Mouse (Mus musculus): ENCODE results near the gene St8sia2. TPM values are rescaled to one million over a fixed set of nuclear protein-coding genes. Genes with fewer than 3 reads are reported as not detected.
"Not testable (repeated sequence)": the region's sequence is repeated elsewhere in the genome, so short reads cannot be mapped to it uniquely, and the experiment has no call there.

The St8sia2 gene
- total RNA-seq, 2 experiments from 2014 or later, result 0.19 TPM

- DNase-seq, result no peak
- intact Hi-C loops (cut with DNase I), result no loop called here
Observed at GRCm38 (mm10) chr7:74000743-74001510, 12.6 kb downstream of the St8sia2 start.

GRCm38 (mm10) chr7:73989366-73989765, 24.1 kb downstream of the St8sia2 start:
- intact Hi-C loops (cut with DNase I), result no loop called here
- DNase-seq, result no peak

DNA sequence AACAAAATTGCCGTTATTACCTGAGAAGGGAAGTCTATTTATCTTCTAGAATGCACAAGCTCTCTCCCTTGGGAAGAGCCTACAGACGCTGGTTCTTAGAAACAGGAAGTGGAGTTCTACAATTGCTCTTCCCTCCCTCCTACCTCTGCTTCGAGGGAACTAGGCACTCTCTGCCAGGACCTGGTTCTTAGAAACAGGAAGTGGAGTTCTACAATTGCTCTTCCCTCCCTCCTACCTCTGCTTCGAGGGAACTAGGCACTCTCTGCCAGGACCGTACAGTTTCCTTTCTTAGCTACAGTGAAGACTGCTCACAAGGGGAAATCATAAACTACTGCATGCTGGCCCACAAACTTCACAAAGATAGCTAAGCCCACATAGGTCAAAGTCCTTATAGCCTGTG, 41.3 kb downstream of the St8sia2 start:
- intact Hi-C loops (cut with DNase I); DNase-seq: not testable (repeated sequence)

DNA sequence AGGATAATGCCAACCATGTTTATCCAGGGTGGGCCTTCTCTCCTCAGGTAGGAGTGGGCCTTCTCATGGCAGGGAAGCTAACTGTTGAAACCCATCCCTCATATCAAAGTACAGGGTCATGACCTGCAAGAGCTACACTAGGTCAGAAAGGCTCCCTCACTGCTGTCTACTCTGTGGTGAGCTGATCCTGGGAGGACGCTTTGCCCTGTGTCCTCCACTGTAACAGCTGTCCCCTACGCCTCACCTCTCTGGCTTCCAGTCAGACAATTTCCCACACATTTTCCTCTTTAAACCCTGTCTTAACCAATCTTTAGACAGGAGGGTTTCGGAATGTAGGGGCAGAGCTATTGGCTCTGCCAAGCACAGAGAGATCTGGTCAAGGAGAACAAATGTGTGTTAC, 48.3 kb downstream of the St8sia2 start:
- intact Hi-C loops (cut with DNase I), result no loop called here
- no peak for DNase-seq

DNA sequence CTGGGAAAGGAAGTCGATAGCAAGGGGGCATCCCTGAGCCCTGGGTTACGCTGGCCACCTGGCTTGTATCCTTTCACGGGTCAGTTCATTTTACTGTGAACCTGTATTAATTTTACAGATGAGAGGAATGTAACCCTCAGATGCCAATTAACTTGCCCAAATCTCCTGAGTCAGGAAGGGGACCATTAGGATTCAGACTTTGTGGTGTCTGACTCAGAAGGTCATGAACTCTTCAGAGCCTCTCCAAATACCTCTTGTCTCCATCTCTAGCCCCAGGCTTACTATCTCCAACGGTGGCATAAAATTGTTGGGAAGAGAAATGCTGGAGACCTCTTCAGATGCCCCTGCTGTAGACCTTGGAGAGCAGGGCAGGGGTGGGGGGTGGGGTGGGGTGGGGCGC, 51.1 kb downstream of the St8sia2 start:
- intact Hi-C loops (cut with DNase I), result no loop called here

DNA sequence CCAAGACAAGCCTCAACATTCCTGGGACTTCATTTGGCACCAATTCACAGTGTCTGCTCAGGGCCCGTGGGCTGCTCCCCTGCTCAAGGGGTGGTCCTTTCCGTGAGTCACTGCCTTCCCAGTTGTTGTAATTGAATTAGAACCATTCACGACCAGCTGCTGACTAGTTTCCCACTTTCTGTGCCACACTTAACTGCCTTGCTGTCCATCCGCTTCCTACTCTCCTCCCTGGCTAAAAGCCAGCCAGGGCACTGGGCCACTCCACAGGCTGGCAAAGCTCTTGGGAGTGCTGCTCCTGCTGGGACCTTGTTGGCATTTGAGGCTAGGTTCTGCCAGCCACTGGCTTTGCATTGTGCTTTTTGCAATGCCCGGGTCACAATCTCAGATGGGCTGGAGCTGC, 59.0 kb downstream of the St8sia2 start:
- intact Hi-C loops (cut with DNase I), result no loop called here
- DNase-seq, result peak; percentile 14 to 55

More for the DNA sequence above, 51.1 kb downstream of the St8sia2 start:
- DNase-seq, result no peak

- no peak for DNase-seq
Observed at GRCm38 (mm10) chr7:73953131-73953530, 60.4 kb downstream of the St8sia2 start.

DNA sequence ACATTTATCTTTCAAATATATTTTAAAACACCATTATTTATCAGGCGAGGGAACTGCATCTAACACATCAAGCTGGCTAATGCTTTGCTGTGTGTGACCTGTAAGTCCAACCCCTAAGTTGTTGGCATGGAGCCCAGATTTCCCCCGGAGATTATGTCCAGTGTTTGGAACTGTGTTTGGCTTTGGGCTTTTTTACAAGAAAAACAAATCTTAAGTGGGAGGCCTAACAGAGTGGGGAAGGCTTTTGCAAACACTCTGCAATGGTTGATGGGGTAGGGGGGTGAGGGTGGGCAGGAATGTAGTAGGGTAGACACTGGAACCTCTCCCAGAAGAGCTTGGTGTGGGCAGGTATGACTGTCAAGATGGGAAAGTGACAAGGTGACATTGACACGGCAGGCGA, 71.8 kb downstream of the St8sia2 start:
- intact Hi-C loops (cut with DNase I), result no loop called here
- no peak for DNase-seq

More at GRCm38 (mm10) chr7:73953131-73953530, 60.4 kb downstream of the St8sia2 start:
- intact Hi-C loops (cut with DNase I), result no loop called here

GRCm38 (mm10) chr7:73939236-73939635, 74.3 kb downstream of the St8sia2 start:
- intact Hi-C loops (cut with DNase I), result no loop called here
- no peak for DNase-seq

DNA sequence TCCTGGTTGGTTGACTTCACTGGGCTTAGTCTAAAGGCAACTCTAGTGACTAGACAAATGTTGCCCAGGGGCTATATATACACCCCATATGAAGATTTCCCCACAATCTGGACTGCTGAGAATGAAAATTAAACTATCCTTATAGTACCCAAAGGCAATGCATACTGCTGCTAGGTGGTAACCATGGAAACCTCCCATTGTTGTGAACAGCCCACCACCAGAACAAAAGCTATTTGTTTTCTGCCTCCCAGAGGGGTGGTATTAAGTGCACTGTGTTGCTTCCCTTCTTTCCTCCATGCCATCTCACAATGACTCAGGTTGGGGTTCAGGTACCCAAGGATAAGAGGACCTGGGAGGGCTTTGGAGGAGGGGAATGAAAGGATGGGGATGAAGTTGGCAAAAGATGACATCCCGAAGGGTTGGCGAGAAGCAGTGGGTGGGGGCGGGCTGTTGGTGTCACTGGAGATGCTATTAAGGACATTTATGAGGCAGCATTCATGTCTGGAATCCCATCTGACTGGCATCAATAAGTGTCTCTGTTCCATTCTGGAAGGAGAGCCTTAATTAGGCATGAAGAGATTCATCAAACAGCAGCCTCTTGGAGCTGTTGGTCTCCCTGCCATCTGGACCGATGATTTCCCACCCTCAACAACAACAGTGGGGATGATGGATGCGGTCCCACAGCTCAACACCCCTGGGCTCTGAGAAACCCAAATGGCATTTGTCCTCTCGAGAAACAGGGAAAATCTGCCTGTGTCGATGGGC, 75.3 kb downstream of the St8sia2 start:
- intact Hi-C loops (cut with DNase I), result no loop called here
- DNase-seq, result no peak

DNA sequence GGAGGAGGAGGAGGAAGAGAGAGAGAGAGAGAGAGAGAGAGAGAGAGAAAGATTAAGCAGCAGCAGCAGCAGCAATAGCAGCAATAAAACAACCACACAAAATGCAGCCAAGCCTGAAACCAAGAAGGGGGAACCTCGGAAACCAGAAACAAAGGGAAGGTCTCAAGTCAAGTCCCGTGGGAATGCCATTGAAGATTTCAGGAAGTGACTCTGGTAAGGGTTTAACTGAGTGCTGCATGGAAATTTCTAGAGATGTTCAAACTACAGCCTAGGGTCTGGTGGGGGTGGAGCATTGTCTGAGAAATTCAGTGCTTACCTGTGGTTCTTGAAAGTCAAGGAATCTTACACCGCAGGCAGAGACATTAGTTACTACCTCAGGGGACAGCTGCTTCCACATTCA, 77.4 kb downstream of the St8sia2 start:
- intact Hi-C loops (cut with DNase I), result no loop called here
- no peak for DNase-seq

DNA sequence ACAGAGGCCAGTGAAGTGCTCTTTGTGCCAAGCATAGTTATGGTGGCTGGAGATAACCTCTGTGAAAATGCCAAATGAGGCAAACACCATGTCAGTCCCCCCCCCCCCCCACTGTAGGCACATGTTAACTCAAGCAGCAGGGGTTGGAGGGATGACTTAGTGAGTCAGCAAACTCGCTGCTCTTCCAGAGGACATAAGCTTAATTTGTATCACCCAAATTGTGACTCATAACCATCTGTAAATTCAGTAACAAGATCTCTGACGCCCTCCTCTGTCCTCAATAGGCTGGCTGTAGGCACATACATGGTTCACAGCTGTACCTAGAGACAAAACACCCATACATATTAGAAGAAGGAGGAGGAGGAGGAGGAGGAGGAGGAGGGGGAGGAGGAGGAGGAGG, 77.8 kb downstream of the St8sia2 start:
- no peak for DNase-seq
- intact Hi-C loops (cut with DNase I), result no loop called here

GRCm38 (mm10) chr7:73933036-73933435, 80.5 kb downstream of the St8sia2 start:
- intact Hi-C loops (cut with DNase I), result no loop called here

DNA sequence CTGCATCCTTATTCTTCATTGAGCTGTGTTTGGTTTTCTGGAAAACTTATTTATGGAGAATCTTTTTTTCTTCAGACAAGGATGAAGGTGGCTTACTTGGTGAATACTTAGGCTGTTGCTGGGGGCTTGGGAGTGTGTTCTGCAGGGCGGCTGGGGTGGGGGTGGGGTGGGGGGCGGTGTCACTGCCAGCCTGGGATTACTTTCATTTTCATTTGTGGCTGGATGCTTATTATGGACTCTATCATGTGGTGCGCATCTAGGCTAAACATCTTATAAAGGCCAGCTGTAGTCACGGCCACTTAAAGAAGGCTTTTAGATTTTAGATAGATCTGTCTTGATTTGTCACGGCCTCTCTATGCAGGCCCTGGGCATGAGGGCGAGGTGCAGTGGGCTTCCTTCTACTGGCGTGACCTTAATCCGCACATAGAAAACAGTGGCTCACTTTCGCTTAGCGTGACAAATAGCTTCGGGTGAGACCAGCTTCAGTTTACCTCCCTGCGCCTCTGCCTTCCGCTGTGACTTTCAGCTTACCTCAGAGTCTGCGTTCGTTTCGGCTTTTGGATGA, 92.5 kb downstream of the St8sia2 start:
- DNase-seq, result no peak
- intact Hi-C loops (cut with DNase I), result no loop called here

More at GRCm38 (mm10) chr7:73933036-73933435, 80.5 kb downstream of the St8sia2 start:
- no peak for DNase-seq

GRCm38 (mm10) chr7:73917633-73918311, 95.7 kb downstream of the St8sia2 start:
- no peak for DNase-seq
- intact Hi-C loops (cut with DNase I), result no loop called here

DNA sequence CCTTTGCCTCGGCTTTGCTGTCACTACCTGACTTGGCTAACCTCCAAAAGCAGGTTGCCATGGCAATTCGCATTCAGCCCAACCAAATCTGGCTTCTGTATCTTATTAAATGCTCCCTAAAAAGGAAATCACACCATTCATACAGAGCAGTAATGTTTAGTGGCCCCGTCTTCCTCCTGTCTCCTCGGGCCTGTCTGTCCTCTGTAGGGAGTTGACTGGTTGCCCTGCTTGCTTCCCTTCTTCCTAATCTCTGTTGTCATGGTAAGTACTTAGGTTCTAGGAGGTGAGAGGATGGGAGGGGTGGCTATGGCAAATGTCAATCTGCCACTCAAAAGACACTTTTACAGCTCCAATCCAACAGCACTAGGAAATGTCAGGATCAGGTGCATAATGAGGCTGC, 101.6 kb downstream of the St8sia2 start:
- DNase-seq, result no peak
- intact Hi-C loops (cut with DNase I), result no loop called here

DNA sequence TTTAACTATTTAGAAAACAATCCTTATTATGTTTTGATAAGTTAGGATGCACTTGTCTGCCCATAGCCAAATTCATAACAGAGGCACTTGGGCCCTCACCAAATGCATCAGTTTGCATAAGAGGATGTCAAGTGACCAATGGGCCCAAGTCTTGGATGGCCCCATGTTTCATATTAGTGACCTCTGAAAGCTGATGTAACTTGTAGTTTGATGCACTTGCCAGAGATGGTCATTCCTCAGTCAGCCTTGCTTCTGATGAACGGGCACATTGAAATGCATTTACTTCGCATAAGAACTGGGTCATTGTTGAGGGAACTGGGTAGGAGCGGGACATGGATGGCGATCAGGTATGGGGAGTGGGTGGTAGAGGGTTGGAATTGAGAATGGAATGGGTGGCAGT, 102.6 kb downstream of the St8sia2 start:
- no peak for DNase-seq
- intact Hi-C loops (cut with DNase I), result no loop called here

GRCm38 (mm10) chr7:73909432-73910205, 103.9 kb downstream of the St8sia2 start:
- DNase-seq, result no peak
- intact Hi-C loops (cut with DNase I), result no loop called here

- intact Hi-C loops (cut with DNase I), result no loop called here
Observed at GRCm38 (mm10) chr7:73894506-73894905, 119.0 kb downstream of the St8sia2 start.

GRCm38 (mm10) chr7:73891830-73892229, 121.7 kb downstream of the St8sia2 start:
- intact Hi-C loops (cut with DNase I), result no loop called here
- no peak for DNase-seq

More at GRCm38 (mm10) chr7:73894506-73894905, 119.0 kb downstream of the St8sia2 start:
- no peak for DNase-seq

All from heart, postnatal 36 days (tissue).